Mouse (Mus musculus) heart, postnatal 0 days (tissue): ENCODE data around the gene P2rx1. TPM values are rescaled to one million over a fixed set of nuclear protein-coding genes. Genes with fewer than 3 reads are reported as not detected.
A peak's percentile ranks its signal among the peaks of the same experiment; 100 is the strongest.

Experiments
- ATAC-seq: fragments of 200-750 bp; cut with Nextera tagmentation; 2 replicates; pipeline ENCODE4 v1.8.0; 2017; ENCODE audit warnings: low read depth, moderate number of reproducible peaks, moderate library complexity; ENCODE audit not compliant: insufficient read depth
- DNase-seq: peaks from one replicate; pipeline ENCODE4 v3.0.0-alpha.2; 2016; ENCODE audit warnings: low spot score
- H3K27ac ChIP-seq: fragments of 300-500 bp; sonication (generic); 2 replicates; pipeline ENCODE4 v1.5.1; 2014; ENCODE audit warnings: low read depth, mild to moderate bottlenecking
- H3K27me3 ChIP-seq: fragments of 300-500 bp; sonication (generic); 2 replicates; pipeline ENCODE4 v1.6.1; 2014; ENCODE audit warnings: low read length, mixed read lengths; ENCODE audit not compliant: control insufficient read depth, insufficient read depth
- H3K36me3 ChIP-seq: fragments of 300-500 bp; sonication (generic); replicated peaks from 2 replicates; pipeline ENCODE4 v1.6.1; 2014; ENCODE audit warnings: low read length, mixed read lengths; ENCODE audit not compliant: control insufficient read depth, insufficient read depth
- H3K4me1 ChIP-seq: fragments of 300-500 bp; sonication (generic); 2 replicates; pipeline ENCODE4 v1.6.1; 2014; ENCODE audit warnings: antibody characterized with exemption; ENCODE audit not compliant: control insufficient read depth, insufficient read depth
- H3K4me2 ChIP-seq: fragments of 300-500 bp; sonication (generic); 2 replicates; pipeline ENCODE4 v1.6.1; 2014; ENCODE audit warnings: low read depth, mild to moderate bottlenecking, low read length, moderate library complexity
- H3K4me3 ChIP-seq: fragments of 300-500 bp; sonication (generic); 2 replicates; pipeline ENCODE4 v1.5.1; 2014; ENCODE audit warnings: low read depth, low read length
- H3K9ac ChIP-seq: fragments of 300-500 bp; sonication (generic); replicated peaks from 2 replicates; pipeline ENCODE4 v1.6.1; 2014; ENCODE audit warnings: low read depth, low read length, mixed read lengths
- H3K9me3 ChIP-seq: fragments of 300-500 bp; sonication (generic); replicated peaks from 2 replicates; pipeline ENCODE4 v1.6.1; 2016; ENCODE audit warnings: low read length; ENCODE audit not compliant: control insufficient read depth
- CTCF ChIP-seq: IDR thresholded peaks from 2 replicates; pipeline ENCODE4 v1.5.1; 2016; ENCODE audit warnings: antibody characterized with exemption, control low read depth, low read depth
- EP300 ChIP-seq: IDR thresholded peaks from 2 replicates; pipeline ENCODE4 v1.6.1; 2016; ENCODE audit warnings: antibody characterized with exemption, low read depth
- WGBS: fragments of 180-500 bp; shearing (Covaris S2); extraction: QIAGEN DNeasy Blood & Tissue Kit; methylation state at CpG from one replicate; pipeline ENCODE4 v1.1.7; 2014; 5-methylcytosine and 5-hydroxymethylcytosine counted together
- polyA plus RNA-seq: library from polyadenylated mRNA; unstranded; fragments of >200 nt; fragmentation: Nextera tagmentation; extraction: Ambion mirVana; gene quantifications from 2 replicates; pipeline ENCODE4 v1.2.1, GENCODE M21; 2015
- total RNA-seq: library from RNA; depleted of rRNA; stranded (reverse); fragments of >200 nt; gene quantifications from 2 replicates; pipeline ENCODE4 v1.2.3, GENCODE M21; 2014; ENCODE audit warnings: low replicate concordance

P2rx1 gene
- total and polyA plus RNA-seq, 2 experiments from 2014 or later = 0.71 to 24.8 TPM

DNA sequence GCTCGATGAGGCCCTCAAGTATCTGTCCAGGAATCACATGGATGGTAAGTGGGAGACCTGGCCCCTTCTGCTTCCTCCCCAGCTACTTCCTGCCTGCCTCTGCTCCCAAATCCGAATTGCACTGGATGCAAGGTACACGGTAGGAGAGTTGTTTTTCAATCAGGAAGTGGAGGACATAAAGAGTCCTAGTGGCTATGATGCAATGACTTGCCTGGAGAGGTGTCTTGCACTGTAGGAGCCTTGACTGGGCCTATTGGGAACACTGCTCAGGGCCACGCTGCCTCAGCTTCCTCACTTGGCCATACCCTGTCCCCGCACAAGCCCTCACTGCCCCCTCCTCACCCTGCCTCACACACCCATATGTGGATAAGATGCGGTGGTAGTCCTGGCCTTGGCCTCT lies 9.9 kb upstream of the P2rx1 start:
- Histone ChIP-seq H3K9ac (no peak overlapping the region), H3K27me3 (no peaks in the 10 kb centered on the region), H3K9me3 (no peaks in the 10 kb centered on the region), H3K36me3 (no peaks in the 10 kb centered on the region), H3K27ac (no peak overlapping the region), H3K4me2 (no peak overlapping the region), H3K4me1 (peaks cover 6% of the 10 kb centered on the region; the same call in 1 of the 2 replicates), H3K4me3 (no peak overlapping the region)
- WGBS = 80% methylated on average over 6 of the region's 6 CpGs
- no peak for DNase-seq
- TF ChIP-seq EP300 = no peak
- TF ChIP-seq CTCF = no peak
- ATAC-seq = no peak

DNA sequence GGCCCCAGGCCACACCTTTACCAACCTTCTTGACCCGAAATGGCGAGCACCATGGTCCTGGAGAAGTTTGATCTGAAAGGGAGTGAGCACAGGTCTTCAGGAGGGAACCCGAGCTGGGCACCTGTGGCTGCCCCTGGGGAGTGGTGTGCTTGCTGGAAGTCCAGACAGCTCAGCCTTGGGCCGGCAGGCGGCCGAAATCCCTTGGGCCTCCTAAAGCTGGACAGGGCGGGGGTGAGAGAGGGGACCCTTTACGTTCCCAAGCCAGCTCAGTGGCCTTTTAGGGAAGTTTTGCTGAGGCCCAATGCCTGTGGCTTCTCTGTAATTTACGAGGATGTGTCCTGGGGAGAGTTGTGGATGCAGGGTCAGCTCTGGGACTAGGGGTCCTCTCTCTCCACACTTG lies 8.2 kb upstream of the P2rx1 start:
- no peaks in the 10 kb centered on the region for H3K27me3 ChIP-seq
- ATAC-seq = no peak
- H3K9ac ChIP-seq = no peak overlapping the region
- H3K4me3 ChIP-seq = no peak overlapping the region
- no peaks in the 10 kb centered on the region for H3K9me3 ChIP-seq
- no peaks in the 10 kb centered on the region for H3K36me3 ChIP-seq
- no peak overlapping the region for H3K27ac ChIP-seq
- DNase-seq = no peak
- TF ChIP-seq CTCF (no peak), EP300 (no peak)
- 79% methylated on average over 9 of the region's 9 CpGs for WGBS
- H3K4me2 ChIP-seq = no peak overlapping the region
- peaks cover 7% of the 10 kb centered on the region; the same call in 1 of the 2 replicates for H3K4me1 ChIP-seq

GRCm38 (mm10) chr11:72991961-72992360 lies 6.9 kb upstream of the P2rx1 start:
- H3K9me3 ChIP-seq = no peaks in the 10 kb centered on the region
- H3K4me1 ChIP-seq = peaks cover 15% of the 10 kb centered on the region; the same call in 1 of the 2 replicates
- 0 out of 2 replicates have a peak overlapping the region, but pooled peaks have one; percentile 9 for H3K27ac ChIP-seq
- no peaks in the 10 kb centered on the region for H3K36me3 ChIP-seq
- H3K9ac ChIP-seq = no peak overlapping the region
- no peak overlapping the region for H3K4me2 ChIP-seq
- TF ChIP-seq EP300 (no peak), CTCF (no peak)
- no peaks in the 10 kb centered on the region for H3K27me3 ChIP-seq
- whole genome bisulfite sequencing = 59% methylated on average over 9 of the region's 9 CpGs
- H3K4me3 ChIP-seq = no peak overlapping the region
- DNase-seq (peak; percentile 29), ATAC-seq (no peak; the same call in 1 of the 2 replicates)

DNA sequence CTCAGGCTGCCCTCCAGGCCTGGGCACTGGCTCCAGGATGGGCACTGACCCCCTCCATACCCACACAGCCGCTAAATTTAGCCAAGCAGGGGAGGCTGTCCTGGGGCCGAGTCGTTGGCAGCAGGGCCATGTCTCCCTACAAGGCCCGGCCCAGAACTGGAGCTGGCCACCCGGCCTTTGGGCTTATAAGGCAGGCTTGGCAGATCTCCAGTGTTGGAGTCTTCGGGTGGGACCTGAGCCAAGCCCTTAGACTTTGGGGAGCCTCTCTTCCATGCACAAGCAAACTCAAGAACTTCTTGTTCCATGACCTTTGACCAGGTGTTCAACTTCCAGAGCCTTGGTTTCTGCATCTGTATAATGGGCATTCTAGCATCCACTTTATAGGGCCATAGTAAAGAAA lies 2.6 kb upstream of the P2rx1 start:
- Histone ChIP-seq H3K36me3 (no peaks in the 10 kb centered on the region), H3K4me1 (peaks cover 28% of the 10 kb centered on the region), H3K9me3 (no peaks in the 10 kb centered on the region), H3K4me2 (no peak overlapping the region), H3K27me3 (no peaks in the 10 kb centered on the region), H3K27ac (no peak overlapping the region), H3K4me3 (no peak overlapping the region), H3K9ac (no peak overlapping the region)
- TF ChIP-seq CTCF (no peak), EP300 (no peak)
- ATAC-seq (no peak), DNase-seq (no peak)
- 41% methylated on average over 6 of the region's 6 CpGs for WGBS

DNA sequence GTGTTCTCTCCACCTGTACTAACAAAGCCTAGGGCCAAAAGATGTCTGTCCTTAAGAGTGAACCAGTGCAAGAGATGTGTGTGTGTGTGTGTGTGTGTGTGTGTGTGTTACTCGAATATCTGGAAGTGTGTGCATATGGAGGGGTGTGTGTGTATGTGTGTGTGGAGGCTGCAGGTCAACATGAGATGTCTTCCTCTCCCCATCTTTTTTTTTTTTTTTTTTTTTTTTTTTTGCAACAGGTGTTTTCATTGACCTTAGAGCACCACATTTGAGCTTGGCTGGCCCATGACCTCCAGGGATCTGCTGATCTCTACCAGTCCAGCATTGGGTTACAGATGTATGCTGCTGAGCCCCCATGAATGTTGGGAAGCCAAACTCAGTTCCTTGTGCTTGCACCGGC lies 2.1 kb upstream of the P2rx1 start:
- no peak for TF ChIP-seq EP300
- no peak for TF ChIP-seq CTCF
- 84% methylated on average over 2 of the region's 2 CpGs for WGBS
- Histone ChIP-seq H3K27ac (no peak overlapping the region), H3K9ac (no peak overlapping the region), H3K36me3 (no peaks in the 10 kb centered on the region), H3K9me3 (no peaks in the 10 kb centered on the region), H3K4me2 (no peak overlapping the region), H3K4me3 (no peak overlapping the region), H3K27me3 (no peaks in the 10 kb centered on the region), H3K4me1 (peaks cover 28% of the 10 kb centered on the region)
- ATAC-seq (no peak), DNase-seq (no peak)

- Histone ChIP-seq H3K27ac (no peak overlapping the region), H3K36me3 (no peaks in the 10 kb centered on the region), H3K4me2 (no peak overlapping the region), H3K9me3 (no peaks in the 10 kb centered on the region), H3K4me1 (peaks cover 28% of the 10 kb centered on the region), H3K27me3 (no peaks in the 10 kb centered on the region), H3K9ac (no peak overlapping the region), H3K4me3 (no peak overlapping the region)
- TF ChIP-seq CTCF = no peak
- TF ChIP-seq EP300 = no peak
- 52% methylated on average over 13 of the region's 13 CpGs for whole genome bisulfite sequencing
- ATAC-seq (no peak), DNase-seq (no peak)
Measured at GRCm38 (mm10) chr11:72997529-72998326, 1.2 kb upstream of the P2rx1 start.
